Mouse (Mus musculus): ENCODE measurements around the gene Ltbp2.

DNA sequence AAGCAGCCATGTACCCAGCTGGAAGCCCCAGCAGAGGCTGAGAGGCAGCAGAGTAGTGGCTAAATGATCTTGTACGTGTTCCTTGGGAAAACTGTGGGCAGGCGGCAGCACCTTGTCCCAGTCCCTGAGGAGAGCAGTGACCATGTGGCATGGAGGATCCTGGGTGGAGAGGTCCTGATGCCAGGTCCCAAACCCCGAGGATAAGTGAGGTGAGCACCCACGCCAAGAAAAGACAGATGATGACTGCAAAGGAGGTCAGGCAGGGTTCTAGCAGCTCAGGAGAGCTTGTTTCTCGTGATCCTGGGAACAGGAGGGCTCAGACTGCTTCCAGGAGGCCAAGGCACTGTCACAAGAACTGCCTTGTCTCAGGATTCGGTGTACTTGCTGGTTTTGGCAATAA, 42.5 kb upstream of the Ltbp2 start:
- TF ChIP-seq POLR2A (IDR thresholded peaks at IDR 0.05; ENCODE audit: insufficient read depth, low read depth, low read length) (no peak), CTCF (IDR thresholded peaks at IDR 0.05; ENCODE audit: insufficient read depth, low read depth, low read length) (no peak)

Data from olfactory bulb, adult 2 months (tissue).